Mouse (Mus musculus) left cerebral cortex, postnatal 25 days (tissue): ENCODE data around the gene Fahd1. TPM values are rescaled to one million over a fixed set of nuclear protein-coding genes. Genes with fewer than 3 reads are reported as not detected.

Source experiments
- DNase-seq, 2 experiments: peaks; one replicate each; pipeline ENCODE4 v3.0.0; 2022; ENCODE audit warnings: low spot score in 2 of 2, mixed read lengths in 1 of 2
- intact Hi-C: fragments of 180-260 bp; cut with DNase I; formaldehyde crosslinking; loops from one replicate; pipeline ENCODE4 v1.15.1; 2025
- total RNA-seq, 2 experiments: library from RNA; stranded (reverse); gene quantifications; 2 replicates each; pipeline ENCODE4 v1.2.3; 2021

Gene Fahd1
- total RNA-seq = 10 to 100 TPM; 17.6 to 20.9 TPM

DNA sequence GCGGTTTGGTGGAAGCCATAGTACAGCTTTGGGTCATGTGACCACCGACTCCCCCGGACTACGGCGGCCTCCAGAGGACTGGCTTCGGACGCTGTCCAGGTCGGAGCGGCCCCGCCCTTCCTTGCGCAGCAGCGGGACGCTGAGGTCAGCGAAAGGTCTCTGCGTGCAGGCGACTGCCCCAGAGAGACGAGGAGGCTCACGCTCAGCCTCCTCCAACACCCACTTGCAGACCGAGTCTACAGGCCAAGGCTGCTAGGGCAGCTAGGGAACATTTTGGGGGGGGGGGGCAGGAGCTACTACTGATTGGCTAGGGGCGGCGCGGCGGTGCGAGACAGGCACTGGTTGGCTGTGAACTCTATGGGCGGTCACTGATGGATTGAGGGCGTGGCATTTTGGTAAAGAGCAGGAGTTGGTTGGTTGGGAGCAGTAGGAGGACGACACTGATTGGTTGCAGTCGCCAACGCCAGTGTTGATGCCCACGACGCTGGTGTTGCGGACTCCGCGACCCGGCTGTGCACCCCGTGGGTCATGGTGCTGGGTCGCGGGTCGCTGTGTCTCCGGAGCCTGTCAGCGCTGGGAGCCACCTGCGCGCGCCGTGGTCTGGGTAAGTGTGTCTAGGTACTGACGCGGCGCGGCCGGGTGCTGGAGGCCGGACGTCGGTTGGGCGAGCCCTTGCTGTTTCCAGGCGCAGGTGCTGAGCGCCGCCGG, at the start of gene Fahd1:
TSS of gene Fahd1 (minus strand) at position 300 of the 708 bp plus-strand sequence.
- DNase-seq = peak; percentile 96 to 99
- intact Hi-C loops = no loop called here

DNA sequence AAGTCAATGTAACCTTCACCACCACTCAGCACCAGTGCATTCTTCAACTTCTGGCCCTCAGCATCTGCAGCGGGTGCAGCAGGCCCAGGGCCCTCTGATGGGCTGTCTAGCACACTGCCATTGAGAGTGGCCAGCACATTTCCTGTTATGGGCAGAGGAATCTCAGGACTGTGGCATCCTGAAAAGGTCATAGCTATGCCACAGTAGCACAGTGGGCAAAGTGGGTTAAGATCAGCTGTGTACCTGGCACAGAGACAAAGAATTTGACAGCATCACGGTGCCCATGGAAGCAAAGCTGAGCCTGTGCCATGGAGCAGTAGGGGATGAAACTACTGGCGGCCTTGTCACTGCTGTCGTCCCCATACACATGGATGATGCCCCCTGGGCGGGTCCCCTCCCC, 49.0 kb upstream of the Fahd1 start:
- DNase-seq = no peak
- intact Hi-C loops = no loop called here

DNA sequence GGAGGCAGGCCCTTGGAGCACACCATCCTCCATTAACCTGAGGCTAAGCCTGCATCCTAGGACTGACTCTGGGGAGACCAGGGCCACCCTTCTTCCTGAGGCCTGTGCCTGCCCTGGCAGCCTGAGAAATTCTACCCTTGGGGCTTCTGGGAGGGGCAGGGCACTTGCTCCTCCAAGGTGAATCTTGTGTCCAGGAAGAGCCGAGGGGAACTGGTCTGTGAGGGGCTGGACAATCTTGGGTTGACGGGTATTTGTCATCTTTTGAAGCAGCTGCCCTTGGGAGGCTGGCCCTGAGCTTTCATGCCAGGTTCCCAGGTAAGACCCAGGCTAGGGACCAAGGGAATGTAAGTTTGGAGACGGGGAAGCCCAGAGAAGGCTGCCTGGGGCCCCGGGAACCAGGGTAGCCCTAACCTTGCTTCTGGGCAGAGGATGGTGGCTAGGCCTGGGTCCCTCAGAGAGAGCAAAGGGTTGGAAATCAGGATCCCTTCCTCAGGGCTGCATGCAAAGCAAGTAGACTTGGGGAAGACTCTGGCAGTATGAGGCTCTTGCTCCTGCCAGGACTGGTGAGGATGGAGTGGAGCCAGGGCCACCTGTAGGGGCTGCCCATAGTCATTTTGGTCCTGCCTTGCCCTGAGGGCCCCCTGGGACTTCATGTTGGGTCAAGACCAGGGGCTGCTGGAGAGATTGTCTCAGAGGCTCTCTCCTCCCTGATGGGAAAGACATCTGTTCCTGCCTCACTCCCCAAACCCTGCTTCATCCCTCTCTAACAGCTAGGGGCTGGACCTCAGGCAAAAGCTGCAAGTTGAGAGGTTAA, 48.1 kb upstream of the Fahd1 start:
- no peak for DNase-seq
- intact Hi-C loops = no loop called here

DNA sequence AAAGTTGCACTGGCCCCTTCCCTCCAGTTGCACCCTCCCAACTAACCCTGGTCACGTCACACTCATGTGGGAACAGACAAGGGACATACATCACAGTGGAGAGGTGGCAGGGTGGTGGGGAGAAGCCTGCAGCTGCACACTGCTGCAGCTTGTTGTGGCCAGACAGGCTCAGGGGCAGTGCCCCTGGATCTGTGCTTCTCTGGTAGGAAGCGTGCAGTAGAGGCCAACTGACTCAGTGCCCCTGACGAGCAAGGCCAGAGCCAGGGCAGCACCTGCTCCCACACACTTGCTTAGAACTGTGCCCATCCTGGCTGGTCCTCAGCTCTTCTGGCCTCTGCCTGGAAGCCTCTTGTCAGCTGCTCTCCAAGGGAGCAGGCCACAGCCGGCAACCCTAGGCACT, 47.4 kb upstream of the Fahd1 start:
- intact Hi-C loops = no loop called here
- no peak for DNase-seq

DNA sequence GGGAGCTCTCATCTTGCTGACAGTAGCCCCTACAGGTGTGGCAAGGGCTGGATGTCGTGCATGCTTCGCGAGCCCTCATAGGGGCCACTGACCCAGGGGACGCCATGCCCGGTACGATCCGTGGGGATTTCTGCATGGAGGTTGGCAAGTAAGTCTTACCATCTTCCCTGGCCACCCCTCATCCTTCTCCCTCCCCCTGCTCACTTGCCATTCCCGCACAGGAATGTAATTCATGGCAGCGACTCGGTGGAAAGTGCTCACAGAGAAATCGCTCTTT, 46.8 kb upstream of the Fahd1 start:
- intact Hi-C loops = no loop called here
- DNase-seq = no peak

DNA sequence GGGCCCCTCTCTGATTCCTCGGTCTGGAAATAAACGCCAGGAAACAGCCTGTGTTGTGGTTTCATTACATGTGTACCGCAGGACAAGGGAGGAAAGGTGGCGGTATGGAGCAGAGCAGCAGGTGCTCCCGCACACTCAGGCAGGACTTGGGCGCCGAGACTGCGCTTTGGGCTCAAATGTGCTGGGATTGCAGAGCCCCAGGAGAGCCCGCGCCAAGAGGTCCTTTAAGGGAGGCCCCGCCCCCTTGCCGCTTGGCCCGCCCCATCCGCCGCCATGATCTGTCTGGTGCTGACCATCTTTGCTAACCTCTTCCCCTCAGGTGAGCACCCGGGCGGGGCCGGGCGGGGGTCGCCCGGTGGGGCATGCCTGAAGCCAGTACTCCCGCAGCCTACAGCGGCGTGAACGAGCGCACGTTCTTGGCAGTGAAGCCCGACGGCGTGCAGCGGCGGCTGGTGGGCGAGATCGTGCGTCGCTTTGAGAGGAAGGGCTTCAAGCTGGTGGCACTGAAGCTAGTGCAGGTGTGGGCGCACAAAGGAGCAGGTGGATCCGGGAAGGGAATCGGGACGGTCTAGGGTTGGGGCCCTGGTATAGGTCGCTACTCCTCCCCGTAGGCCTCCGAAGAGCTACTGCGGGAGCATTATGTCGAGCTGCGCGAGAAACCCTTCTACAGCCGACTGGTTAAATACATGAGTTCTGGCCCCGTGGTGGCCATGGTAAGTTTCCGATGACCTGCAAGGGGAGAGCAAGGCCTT, 46.3 kb upstream of the Fahd1 start, which contains the start of gene Nme3:
TSS of gene Nme3 (plus strand) at position 260 of the 752 bp plus-strand sequence.
- intact Hi-C loops = no loop called here
- DNase-seq = peak; percentile 80 to 81

DNA sequence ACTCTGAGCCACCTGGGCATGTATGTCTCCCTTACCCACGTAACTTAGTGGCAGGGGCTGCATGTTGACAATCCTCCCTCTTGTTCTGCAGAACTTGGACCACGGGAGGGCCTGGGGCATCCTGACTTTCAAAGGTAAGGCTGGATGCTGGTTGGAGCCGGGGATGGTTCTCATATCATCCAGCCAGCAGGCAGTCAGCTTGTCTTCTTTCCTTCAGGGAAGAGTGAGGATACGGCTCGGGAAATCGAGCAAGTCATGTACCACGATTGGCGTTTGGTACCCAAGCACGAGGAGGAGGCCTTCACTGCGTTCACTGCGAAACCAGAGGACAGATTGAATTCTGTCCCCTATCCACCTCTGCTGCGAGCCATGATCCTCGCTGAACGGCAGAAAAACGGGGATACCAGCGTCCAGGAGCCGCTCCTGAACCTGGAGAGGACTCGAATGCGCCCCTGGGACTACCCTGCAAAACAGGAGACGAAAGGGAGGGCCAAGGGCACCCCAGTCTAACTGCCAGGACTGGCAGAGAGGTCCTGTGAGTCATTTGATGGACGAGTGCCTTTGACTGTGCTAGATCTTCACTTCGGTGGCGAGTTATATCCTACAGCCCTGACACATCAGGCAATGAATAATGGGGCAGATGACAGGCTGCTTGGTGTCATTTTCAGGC, 45.5 kb upstream of the Fahd1 start:
- intact Hi-C loops = no loop called here
- no peak for DNase-seq

DNA sequence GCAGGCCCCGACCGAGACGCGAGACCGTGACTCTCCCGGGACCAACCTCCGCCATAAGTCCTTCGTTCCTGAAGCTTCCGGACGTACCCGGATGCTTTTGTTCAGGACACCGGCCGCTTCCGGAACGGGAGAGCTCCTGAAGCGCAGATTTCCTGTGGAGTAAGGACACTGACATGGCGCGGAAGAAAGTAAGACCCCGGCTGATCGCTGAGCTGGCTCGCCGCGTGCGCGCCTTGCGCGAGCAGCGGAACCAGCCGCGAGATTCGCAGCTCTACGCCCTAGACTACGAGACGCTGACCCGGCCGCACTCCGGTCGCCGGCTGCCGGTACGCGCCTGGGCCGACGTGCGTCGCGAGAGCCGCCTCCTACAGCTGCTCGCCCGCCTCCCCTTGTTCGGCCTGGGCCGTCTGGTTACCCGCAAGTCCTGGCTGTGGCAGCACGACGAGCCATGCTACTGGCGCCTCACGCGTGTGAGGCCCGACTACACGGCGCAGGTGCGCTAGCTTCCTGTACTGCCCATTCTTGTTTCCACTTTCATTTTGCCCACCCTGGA, 44.9 kb upstream of the Fahd1 start, which contains the start of the genes Eme2 and Mrps34:
TSS of gene Eme2 (minus strand) at position 93 of the 553 bp plus-strand sequence.
TSS of gene Mrps34 (plus strand) at position 122 of the 553 bp plus-strand sequence.
- intact Hi-C loops = no loop called here
- peak; percentile 88 to 92 for DNase-seq

DNA sequence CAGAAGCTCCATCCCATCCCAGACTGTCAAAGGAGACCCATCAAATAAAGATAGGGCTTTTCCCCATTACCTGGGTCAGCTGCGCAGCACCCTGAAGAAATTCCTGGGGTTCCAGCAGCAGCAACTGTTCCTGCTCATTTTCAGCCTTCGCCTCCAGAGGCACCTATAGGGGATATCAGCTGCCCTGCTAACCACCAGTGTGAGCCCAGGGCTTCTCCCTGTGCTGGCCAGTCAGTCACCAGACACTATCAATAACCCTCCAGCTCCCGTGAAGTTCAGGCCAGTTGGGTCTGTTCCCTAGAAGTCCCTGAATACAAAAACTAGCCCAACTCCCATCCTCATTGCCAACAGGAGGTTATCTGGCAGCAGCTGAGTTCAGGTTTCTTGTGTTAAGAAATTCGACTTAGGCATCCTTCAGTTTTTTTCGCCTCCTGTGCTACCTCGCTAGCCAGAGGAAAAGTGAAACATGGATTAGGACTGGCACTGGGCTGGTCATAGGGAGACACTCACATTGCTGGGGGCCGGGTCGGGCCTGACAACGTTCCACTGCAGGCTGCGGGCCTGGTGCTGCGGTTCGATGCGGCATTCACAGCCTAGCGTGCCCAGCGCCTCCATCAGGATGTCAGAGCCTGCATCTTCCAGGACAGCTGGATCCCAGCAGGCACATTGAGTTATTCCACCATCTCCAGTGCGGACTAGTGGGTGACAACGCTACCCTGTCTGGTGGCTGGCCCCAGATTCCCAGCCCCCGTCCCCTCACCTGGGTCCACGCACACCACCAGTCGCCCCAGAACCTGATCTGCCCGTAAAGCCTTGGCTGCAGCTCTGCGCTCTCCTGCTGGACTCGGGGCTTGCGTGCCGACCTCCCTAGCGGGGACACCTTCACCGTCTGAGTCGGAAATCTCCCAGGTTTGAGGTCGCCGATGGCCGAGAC, 44.2 kb upstream of the Fahd1 start:
- DNase-seq = no peak
- intact Hi-C loops = no loop called here

DNA sequence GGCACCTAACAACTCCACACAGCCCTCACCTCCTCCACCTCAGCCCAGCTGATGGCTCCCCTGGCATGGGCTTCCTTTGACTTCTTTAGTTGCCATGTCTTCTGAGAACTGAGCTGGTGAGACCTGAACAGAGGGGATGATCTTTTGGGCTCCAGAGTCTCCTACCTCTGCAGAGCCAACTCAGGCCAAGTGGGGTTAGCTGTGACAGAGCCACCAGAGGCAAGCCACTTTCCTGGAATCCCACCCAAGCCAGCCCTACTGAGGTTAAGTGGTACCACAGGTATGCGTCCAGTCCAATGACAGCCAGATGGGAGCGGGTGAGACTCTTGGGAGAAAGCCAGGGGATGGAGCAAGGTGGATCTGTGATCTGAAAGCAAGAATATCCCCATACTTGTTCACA, 43.1 kb upstream of the Fahd1 start:
- DNase-seq = no peak
- intact Hi-C loops = no loop called here

DNA sequence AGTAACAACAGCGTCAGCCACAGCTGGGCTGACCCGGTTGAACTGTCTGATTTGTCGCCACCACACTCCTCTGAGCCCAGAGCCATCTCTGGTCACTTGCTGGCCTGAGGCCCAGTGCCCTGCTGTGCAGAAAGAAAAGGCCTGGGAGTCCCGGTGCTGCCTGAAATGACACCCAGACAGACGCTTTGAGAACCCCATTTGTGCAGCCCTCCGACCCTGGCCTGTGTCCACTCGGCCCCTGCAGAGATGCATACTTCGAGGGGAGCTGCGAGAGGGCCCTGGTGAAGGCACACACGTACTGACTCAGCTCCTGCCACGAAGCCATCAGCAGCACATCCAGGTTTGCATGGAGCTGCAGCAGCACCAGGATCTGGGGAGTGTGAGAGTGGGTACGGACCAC, 42.6 kb upstream of the Fahd1 start:
- intact Hi-C loops = no loop called here
- no peak for DNase-seq

DNA sequence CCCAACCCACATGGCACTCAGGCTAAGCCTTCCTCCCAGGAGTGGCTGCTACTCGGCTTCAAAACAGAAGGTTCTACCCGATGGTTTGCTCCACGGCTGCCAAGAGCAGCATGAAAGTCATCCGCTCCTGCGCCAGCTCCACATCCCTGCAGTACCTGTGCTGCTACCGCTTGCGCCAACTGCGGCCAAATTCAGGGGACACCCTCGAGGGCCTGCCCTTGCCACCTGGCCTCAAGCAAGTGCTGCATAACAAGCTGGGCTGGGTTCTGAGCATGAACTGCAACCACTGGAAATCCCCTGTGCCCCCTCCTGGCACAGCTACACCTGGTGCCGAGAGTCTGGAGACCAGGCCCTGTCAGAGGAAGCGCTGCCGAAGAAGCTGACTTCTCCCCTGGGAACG, 41.2 kb upstream of the Fahd1 start:
- intact Hi-C loops = no loop called here
- DNase-seq = no peak

DNA sequence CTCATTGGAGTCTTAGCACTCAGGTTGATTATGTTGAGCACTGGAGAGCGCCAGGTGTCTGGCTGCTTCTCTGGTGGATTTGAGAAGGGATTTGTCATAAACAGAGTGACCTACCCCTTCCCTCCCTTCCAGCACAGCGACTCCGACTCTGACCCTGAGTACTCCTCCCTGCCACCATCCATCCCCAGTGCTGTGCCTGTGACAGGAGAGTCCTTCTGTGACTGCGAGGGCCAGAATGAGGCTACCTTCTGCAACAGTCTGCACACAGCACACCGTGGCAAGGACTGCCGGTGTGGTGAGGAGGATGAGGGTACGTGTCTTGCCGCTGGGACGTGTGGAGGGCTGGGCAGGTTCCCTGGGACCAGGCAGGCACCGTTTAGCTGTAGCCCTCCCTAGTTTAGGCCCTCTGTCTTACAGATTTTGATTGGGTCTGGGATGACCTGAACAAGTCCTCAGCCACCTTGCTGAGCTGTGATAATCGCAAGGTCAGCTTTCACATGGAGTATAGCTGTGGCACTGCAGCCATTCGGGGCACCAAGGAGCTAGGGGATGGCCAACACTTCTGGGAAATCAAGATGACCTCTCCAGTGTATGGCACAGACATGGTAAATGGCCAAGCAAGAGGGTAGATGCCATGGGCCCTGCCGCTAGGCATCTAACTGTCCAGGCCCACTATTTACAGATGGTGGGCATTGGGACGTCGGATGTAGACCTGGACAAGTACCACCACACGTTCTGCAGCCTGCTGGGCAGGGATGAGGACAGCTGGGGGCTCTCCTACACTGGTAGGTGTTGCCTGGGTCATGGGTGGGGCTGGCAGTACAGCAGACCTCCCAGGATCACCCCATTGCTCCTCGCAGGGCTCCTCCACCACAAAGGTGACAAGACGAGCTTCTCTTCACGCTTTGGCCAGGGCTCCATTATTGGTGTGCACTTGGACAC, 40.3 kb upstream of the Fahd1 start:
- DNase-seq = no peak
- intact Hi-C loops = no loop called here

DNA sequence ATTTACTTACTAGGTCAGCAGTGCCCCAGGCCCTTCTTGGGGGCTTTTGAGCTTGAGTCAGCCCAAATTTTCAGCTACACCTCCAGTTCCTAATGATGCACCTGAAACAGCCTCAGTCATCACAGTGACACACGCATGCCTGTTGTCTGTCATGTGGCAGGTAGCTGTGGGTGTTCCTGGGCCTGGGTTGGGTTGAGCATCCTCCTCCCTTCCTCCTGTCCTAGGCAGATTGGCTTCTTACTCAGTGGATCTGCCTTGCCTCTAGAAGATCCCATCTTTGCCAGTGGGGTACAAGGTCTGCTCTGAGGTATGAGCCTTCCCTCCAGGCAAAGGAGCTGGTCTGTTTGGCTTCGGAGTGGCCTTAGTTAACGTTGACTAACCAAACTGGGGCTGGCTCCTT, 38.7 kb upstream of the Fahd1 start:
- intact Hi-C loops = no loop called here
- no peak for DNase-seq

DNA sequence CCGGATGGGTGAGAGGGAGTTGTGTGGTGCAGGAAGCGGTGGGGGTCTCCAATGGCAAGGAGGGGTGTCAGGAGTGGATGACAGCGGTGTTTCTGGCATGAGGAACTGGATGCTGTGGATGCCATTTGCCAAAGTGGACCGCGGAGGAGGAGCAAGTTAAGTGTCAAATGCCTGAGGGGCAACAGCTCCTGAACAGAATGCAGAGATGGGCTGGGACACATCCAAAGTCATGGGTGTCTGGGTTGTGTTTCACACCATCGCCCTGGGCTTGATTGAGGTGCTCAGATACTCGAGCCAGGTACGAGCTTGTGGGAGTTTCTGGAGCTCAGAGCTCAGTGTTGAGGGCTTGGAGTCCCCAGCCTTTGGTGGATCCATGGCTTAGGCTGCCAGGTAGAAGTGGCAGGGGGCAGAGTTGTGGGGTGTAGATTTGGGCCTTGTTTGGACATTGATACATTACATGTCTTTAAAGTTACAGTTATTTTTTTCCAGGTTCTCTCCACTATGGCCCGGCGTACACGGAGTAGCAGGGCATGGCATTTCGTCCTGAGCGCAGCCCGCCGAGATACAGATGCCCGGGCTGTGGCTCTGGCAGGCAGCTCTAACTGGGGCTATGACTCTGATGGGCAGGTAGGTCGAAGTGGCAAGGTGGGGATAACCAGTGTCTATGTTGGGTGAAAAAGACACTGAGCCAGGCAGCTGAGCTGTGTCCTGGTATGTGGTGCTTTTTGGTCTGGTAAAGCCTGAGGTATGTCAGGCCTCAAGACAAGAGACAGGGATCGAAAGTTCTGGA, 37.3 kb upstream of the Fahd1 start:
- no peak for DNase-seq
- intact Hi-C loops = no loop called here

DNA sequence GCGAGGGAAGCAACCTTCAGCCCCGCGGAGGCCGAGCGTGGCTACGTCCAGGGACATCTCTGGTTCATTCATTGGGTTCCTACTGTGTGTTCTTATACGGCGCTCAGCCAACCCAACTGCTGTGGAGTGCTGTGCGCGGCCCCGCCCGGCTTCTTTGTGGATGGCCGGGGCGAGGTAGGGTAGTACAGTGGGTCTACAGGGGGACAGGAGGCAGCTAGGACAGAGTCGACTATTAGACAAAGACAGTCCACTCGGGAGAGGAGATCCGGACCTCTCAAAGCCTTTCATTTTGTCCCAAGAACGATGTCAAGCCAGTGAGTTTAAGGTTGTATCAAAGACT, 36.7 kb upstream of the Fahd1 start:
- intact Hi-C loops = no loop called here
- no peak for DNase-seq
